12 mouse cellular contexts compared by ENCODE assay signal in genomic region chr3:136768775-136769485, GRCm38 (mm10).
DNase-seq lines count a peak whose midpoint lies in the region; ATAC-seq and TF ChIP-seq lines count a peak whose summit lies in the region.
"Had no signal": no experiment of that assay in that cellular context is flagged by ENCODE, and none has a peak within 500 bp of the region (broad histone marks: within the 10 kb centered on the region; RNA-seq: fewer than 3 reads in every experiment).

No protein-coding gene starts in this region.

- peak; percentile 25 to 31 for DNase-seq in heart, adult 9 months (ENCODE audit: low spot score in 2 of 2)
- no peak for DNase-seq in heart, postnatal 14 days
- peak; percentile 57 for DNase-seq in CH12.LX (ENCODE audit: extremely low read depth)
- no peak for DNase-seq in liver, embryonic 14.5 days (ENCODE audit: low read depth in 3 of 3, low spot score in 3 of 3)
- DNase-seq in urinary bladder, postnatal 14 days (ENCODE audit: low spot score), result no peak
- DNase-seq in right cerebral cortex, adult 2 months (ENCODE audit: low spot score in 2 of 2), result no peak
- DNase-seq: adrenal gland, postnatal 10 days; thymus, adult 2 months had no signal

- no peak overlapping the region for H3K4me3 ChIP-seq in CH12.LX (replicated peaks in 1 of 3; ENCODE audit: low read depth in 2 of 3, low read length in 2 of 3, poor library complexity in 1 of 3)
- no peak overlapping the region for H3K4me3 ChIP-seq in liver, embryonic 14.5 days (ENCODE audit: insufficient read depth in 1 of 2, low read depth in 2 of 2, low read length in 2 of 2)
- H3K4me3 ChIP-seq: midbrain, embryonic 13.5 days; neural tube, embryonic 12.5 days had no signal

- no peak overlapping the region for H3K9ac ChIP-seq in CH12.LX (ENCODE audit: insufficient read depth, low read depth)
- H3K9ac ChIP-seq in liver, embryonic 14.5 days (replicated peaks), result no peak overlapping the region
- H3K9ac ChIP-seq: midbrain, embryonic 13.5 days; neural tube, embryonic 12.5 days had no signal

- H3K27ac ChIP-seq in CH12.LX (ENCODE audit: insufficient read depth, low read depth), result no peak overlapping the region
- H3K27ac ChIP-seq in liver, embryonic 14.5 days, result no peak overlapping the region
- H3K27ac ChIP-seq: kidney, postnatal 0 days; midbrain, embryonic 13.5 days; neural tube, embryonic 12.5 days had no signal

- TF ChIP-seq EP300 in CH12.LX (IDR thresholded peaks at IDR 0.05; ENCODE audit: low read length), result no peak
- TF ChIP-seq EP300 in liver, embryonic 14.5 days (IDR thresholded peaks at IDR 0.05; ENCODE audit: low read depth), result no peak

- intact Hi-C loops in heart, postnatal 14 days (cut with DNase I), result no loop called here

- in situ Hi-C loops in CH12.LX (cut with MboI; ENCODE audit: low pct_ligation_motif_present, low pct_unique_long_range_greater_than_20kb, low sequenced_read_pairs), result no loop called here

- peaks cover 8 to 87% of the 10 kb centered on the region in 2 experiments for H3K4me1 ChIP-seq in CH12.LX (ENCODE audit: control insufficient read depth in 1 of 2, insufficient read depth in 2 of 2)
- H3K4me1 ChIP-seq in liver, embryonic 14.5 days (replicated peaks; ENCODE audit: control insufficient read depth in 2 of 2, insufficient read depth in 2 of 2, low read length in 1 of 2), result peaks cover 3 to 9% of the 10 kb centered on the region in 2 experiments

- no peak overlapping the region; the same call in 1 of the 2 replicates for H3K4me2 ChIP-seq in CH12.LX (ENCODE audit: insufficient read depth, low read depth, poor library complexity, severe bottlenecking)
- H3K4me2 ChIP-seq in liver, embryonic 14.5 days (ENCODE audit: low read depth), result no peak overlapping the region
- H3K4me2 ChIP-seq: midbrain, embryonic 13.5 days; neural tube, embryonic 12.5 days had no signal

- peaks cover 0 to 15% of the 10 kb centered on the region in 2 experiments for H3K36me3 ChIP-seq in CH12.LX (replicated peaks in 1 of 2; ENCODE audit: control insufficient read depth in 1 of 2, insufficient read depth in 1 of 2, low read length in 1 of 2)
- no peaks in the 10 kb centered on the region for H3K36me3 ChIP-seq in liver, embryonic 14.5 days (replicated peaks; ENCODE audit: control insufficient read depth, insufficient read depth, low read depth)
- H3K36me3 ChIP-seq: midbrain, embryonic 13.5 days; neural tube, embryonic 12.5 days had no signal

- H3K9me3 ChIP-seq in CH12.LX (replicated peaks; ENCODE audit: low read length), result no peaks in the 10 kb centered on the region
- no peaks in the 10 kb centered on the region for H3K9me3 ChIP-seq in liver, embryonic 14.5 days (ENCODE audit: control insufficient read depth, low read length)
- H3K9me3 ChIP-seq: midbrain, embryonic 13.5 days; neural tube, embryonic 12.5 days had no signal

- H3K79me2 ChIP-seq in CH12.LX (replicated peaks; ENCODE audit: control insufficient read depth, extremely low read depth, insufficient read depth, poor library complexity, severe bottlenecking), result peaks cover 34% of the 10 kb centered on the region

- 63% methylated on average over 5 of the region's 5 CpGs for WGBS in liver, embryonic 14.5 days (ENCODE audit: insufficient replicate concordance)

- no peak for TF ChIP-seq CTCF in CH12.LX (conservative IDR thresholded peaks at IDR 0.05 in 1 of 2, IDR thresholded peaks at IDR 0.05 in 1 of 2; ENCODE audit: low read depth in 2 of 2, low read length in 2 of 2)
- no peak for TF ChIP-seq CTCF in liver, embryonic 14.5 days (IDR thresholded peaks at IDR 0.05; ENCODE audit: low read depth)

- TF ChIP-seq RAD21 in CH12.LX (IDR thresholded peaks at IDR 0.05; ENCODE audit: low read depth, low read length), result no peak; the same call in 1 of the 2 replicates

- no peak; the same call in 1 of the 2 replicates for TF ChIP-seq POLR2A in CH12.LX (IDR thresholded peaks at IDR 0.05; ENCODE audit: low read depth, low read length)

- peak; percentile 53; the same call in 1 of the 2 replicates for ATAC-seq in common myeloid progenitor, adult 5-6 weeks (replicated peaks; ENCODE audit: low read depth, poor library complexity, severe bottlenecking)
- ATAC-seq in liver, embryonic 14.5 days (ENCODE audit: insufficient read depth), result peak; percentile 41; the same call in 1 of the 2 replicates
- ATAC-seq: midbrain, embryonic 13.5 days had no signal

- dilution Hi-C loops in CH12.LX (cut with MboI; ENCODE audit: extremely low pct_ligation_motif_present, extremely low pct_unique_long_range_greater_than_20kb, low sequenced_read_pairs), result no loop called here

- H3K27me3 ChIP-seq in CH12.LX (replicated peaks), result no peaks in the 10 kb centered on the region
- H3K27me3 ChIP-seq in liver, embryonic 14.5 days (ENCODE audit: control insufficient read depth, insufficient read depth, low read length), result no peaks in the 10 kb centered on the region
- H3K27me3 ChIP-seq: midbrain, embryonic 13.5 days; neural tube, embryonic 12.5 days had no signal

TF ChIP-seq in CH12.LX, 34 proteins besides CTCF, POLR2A, EP300 and RAD21:
- TF ChIP-seq IRF4 (IDR thresholded peaks at IDR 0.05; ENCODE audit: low read depth, low read length), result peak; percentile 71; the same call in 1 of the 2 replicates
- TF ChIP-seq JUND (conservative IDR thresholded peaks at IDR 0.05; ENCODE audit: low read depth, low read length), result peak; percentile 83
- TF ChIP-seq UBTF (IDR thresholded peaks at IDR 0.05; ENCODE audit: low read depth, low read length), result no peak
- peak; percentile 62; the same call in 1 of the 2 replicates for TF ChIP-seq JUN (IDR thresholded peaks at IDR 0.05; ENCODE audit: insufficient read depth, low read depth, low read length)

Comparison
In these comparisons a context has a peak if more than half of its experiments do, and no peak if none do; other contexts are left out.
1. DNase-seq: peak in heart, adult 9 months (2 of 2) and CH12.LX (single experiment); none in heart, postnatal 14 days (0 of 2), liver, embryonic 14.5 days (0 of 3), urinary bladder, postnatal 14 days (single experiment) and right cerebral cortex, adult 2 months (0 of 2).